Mouse (Mus musculus): ENCODE measurements at regions not wholly inside any gene's neighbourhood (a gene's known extent, or its start where the extent isn't known, plus 50 kb on each side); places are given as distances from the start of the nearest gene placed in this dataset.
A peak's percentile ranks its signal among the peaks of the same experiment; 100 is the strongest.

DNA sequence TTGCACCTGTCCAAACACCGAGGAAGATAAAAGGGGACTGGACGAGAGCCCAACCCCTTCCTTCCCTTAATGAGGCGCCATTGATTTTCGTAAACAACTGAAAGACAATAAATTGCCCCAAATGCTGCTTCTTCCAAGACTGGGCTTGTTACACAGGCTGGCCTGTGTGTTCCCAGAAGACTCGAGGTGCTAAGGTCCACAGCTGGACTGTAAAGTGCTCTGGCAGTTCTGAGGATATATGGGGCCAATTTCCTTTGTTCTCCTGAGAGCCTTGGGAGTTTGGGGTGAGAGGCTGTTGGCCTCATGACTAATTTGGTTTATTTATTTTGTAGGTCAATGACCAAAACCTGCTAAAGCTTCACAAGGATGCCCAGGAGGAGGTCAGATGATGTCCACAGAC lies 377.3 kb upstream of the Prickle1 start:
- no peak for DNase-seq (ENCODE audit: low spot score in 2 of 2)

DNA sequence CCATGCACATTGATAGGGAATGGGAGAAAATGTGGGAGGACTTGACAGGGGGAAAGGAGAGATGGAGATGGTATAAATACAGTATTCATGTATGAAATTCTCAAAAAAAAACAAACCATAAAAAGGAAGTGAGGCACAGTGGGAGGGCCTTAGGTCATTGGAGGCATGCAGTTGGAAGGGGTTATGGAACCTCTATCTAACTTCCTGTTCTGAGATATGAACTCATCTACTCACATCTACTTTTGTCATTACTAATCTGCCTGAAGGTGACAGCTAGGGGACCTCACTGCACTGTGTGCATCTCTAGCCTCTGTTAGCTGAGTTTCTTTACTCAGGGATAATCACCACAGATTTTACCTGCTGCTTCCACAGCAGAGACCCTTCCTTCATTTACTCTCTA lies 366.3 kb upstream of the Prickle1 start:
- no peak for DNase-seq (ENCODE audit: low spot score in 2 of 2)

- DNase-seq (ENCODE audit: low spot score in 2 of 2): no peak
Observed at GRCm38 (mm10) chr15:93959931-93960330, 364.2 kb upstream of the Prickle1 start.

DNA sequence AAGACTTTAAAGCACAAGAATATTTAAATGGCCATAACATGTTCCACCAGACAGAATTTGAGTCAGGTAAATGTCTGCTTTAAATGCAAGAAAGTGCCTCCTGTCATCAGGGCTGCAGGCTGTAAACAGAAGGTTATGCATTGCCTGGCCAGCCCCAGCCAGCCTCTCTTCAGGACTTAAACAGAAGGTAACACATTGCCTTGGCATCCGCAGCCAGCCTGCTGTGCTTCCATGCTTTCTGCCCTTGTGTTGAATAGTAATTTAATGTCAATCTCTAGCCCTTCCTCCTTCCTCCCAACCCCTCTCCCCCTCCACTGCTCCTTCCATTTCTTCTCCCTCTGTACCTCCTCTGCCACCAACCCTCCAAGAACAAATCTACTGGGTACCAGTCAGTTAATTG lies 362.4 kb upstream of the Prickle1 start:
- DNase-seq (ENCODE audit: low spot score in 2 of 2): no peak

DNA sequence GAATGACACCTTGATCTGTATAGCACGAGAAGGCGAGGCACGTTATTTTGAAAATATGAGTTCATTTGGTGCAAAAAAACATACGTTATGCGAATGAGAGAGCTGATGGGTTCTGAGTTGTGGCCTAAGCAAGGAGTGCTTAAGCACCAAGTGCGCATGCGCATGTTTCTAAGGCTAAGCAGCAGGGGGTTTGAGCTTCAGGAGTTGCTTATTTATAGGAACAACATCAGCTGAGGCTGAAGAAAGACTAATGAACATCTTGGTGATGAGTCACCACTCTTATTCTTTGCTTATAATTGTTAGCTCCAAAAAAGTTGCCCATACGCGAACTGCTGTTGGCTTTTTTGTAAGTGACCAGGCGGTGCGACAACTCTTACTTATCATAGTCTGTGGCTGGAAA lies 361.1 kb upstream of the Prickle1 start:
- DNase-seq (ENCODE audit: low spot score in 2 of 2): peak in 1 of 2 experiments; percentile 14

GRCm38 (mm10) chr15:93953548-93953947 lies 357.9 kb upstream of the Prickle1 start:
- DNase-seq (ENCODE audit: low spot score in 2 of 2): no peak

DNA sequence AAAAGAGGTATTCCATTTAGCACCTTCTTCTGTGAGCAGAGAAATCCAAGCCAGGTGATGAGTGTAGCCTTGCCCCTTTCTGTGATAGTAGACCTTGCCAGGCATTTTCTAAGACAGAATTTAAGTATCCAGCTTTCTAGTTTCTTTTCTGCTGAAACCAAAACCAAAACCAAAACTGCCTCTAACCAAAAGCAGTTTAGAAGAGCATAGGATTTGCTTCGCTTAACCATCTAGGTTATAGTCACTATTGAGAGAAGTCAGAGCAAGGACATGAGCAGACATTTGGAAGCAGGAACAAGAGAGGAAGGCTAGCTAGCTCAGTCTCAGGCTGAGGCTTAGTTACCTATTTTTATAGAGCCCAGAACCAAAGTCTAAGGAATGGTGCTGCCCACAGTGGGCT lies 354.8 kb upstream of the Prickle1 start:
- no peak for DNase-seq (ENCODE audit: low spot score in 2 of 2)

- DNase-seq (ENCODE audit: low spot score in 2 of 2): no peak
Observed at GRCm38 (mm10) chr15:93948902-93949301, 353.2 kb upstream of the Prickle1 start.

DNA sequence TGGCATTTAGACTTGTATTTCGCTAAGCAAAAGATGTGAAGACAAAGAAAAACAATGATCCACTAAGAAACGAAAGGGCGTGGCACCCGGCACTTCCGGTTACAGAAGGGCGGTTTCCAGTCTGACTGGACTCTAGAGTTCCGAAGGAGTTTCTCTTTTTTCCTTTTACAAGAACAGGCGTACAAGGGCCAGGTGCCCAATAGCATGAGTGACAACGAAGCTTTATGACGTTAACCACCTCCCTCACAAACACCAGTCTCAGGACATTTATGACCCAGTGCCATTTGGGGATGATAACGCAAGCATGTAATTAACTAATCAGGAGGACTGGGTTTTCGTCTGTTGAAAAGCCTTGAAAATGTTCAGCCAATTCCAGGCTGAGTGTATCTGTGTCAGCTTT lies 347.9 kb upstream of the Prickle1 start:
- DNase-seq (ENCODE audit: low spot score in 2 of 2): no peak

DNA sequence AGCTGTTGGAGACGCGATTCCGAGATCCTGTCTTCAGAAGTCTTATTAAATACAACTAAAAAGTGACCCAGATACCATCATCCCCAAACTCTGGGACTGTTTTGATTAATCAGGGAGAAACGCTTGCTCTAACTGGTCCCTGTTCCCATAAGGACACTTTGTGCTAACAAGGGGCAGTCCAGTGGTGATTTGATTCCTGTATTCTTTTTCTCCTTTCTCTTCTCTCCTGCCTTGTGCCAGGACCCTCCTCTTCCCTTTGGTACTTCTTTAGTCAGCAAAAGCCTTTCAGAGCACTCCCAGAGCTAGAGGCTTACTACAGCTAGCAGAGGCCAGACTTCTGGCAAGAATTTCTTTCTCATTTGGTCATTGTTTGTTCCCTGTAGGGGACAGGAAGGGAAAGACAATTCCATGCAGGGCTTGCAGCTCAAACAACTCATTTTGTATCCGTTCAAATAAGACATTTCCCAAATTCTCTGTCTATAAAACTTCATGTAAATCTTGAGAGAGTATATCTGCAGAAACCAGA lies 337.3 kb upstream of the Prickle1 start:
- no peak for DNase-seq (ENCODE audit: low spot score in 2 of 2)

GRCm38 (mm10) chr15:93926842-93927241 lies 331.2 kb upstream of the Prickle1 start:
- no peak for DNase-seq (ENCODE audit: low spot score in 2 of 2)

- no peak for DNase-seq (ENCODE audit: low spot score in 2 of 2)
Observed at GRCm38 (mm10) chr15:93926262-93926661, 330.6 kb upstream of the Prickle1 start.

GRCm38 (mm10) chr15:93921457-93922234 lies 326.0 kb upstream of the Prickle1 start:
- DNase-seq (ENCODE audit: low spot score in 2 of 2): no peak

DNA sequence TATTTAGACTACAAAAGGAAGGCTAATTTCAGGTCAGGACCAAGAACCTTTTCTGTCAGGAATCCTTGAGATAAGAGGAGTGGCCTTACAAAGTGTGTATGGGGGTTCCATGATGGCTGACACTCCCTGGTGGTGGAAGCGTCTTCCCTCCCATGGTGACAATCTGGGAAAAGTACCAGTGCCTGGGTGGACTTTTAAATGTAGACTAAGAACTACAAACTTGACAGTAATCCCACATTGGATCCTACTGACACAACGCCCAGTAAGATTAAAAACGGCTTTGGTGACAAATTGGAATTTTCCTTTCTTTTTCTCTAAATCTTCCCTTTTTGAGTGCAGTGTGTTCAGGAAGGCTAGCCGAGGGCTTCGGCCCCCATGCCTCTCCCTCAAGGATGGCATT lies 325.3 kb upstream of the Prickle1 start:
- peak; percentile 8 to 34 for DNase-seq (ENCODE audit: low spot score in 2 of 2)

- no peak for DNase-seq (ENCODE audit: low spot score in 2 of 2)
Observed at GRCm38 (mm10) chr15:93919577-93919976, 323.9 kb upstream of the Prickle1 start.

- DNase-seq (ENCODE audit: low spot score in 2 of 2): no peak
Observed at GRCm38 (mm10) chr15:93916856-93917255, 321.2 kb upstream of the Prickle1 start.

- peak; percentile 16 to 35 for DNase-seq (ENCODE audit: low spot score in 2 of 2)
Observed at GRCm38 (mm10) chr15:93913462-93913861, 317.8 kb upstream of the Prickle1 start.

GRCm38 (mm10) chr15:93913041-93913440 lies 317.4 kb upstream of the Prickle1 start:
- DNase-seq (ENCODE audit: low spot score in 2 of 2): no peak

GRCm38 (mm10) chr15:93910981-93911431 lies 315.3 kb upstream of the Prickle1 start:
- no peak for DNase-seq (ENCODE audit: low spot score in 2 of 2)

DNA sequence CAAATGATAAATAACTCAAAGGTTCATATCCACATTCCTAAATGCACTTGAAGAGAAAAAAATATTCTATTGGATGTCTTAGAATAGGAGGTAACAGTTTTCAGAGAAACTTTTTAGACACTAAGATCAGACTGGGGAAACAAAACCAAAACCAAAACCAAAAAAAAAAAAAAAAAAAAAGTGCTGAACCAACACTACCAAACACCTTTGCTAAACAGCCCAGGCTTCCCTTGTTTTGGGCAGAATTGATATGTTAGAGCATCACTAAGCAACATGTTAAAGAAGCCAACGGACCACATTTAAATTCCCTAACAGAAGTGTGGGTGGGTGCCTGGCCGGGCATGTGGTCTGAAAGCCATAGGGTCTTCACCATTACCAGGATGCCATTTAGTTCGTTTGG lies 314.5 kb upstream of the Prickle1 start:
- no peak for DNase-seq (ENCODE audit: low spot score in 2 of 2)

- no peak for DNase-seq (ENCODE audit: low spot score in 2 of 2)
Observed at GRCm38 (mm10) chr15:93903671-93904603, 308.2 kb upstream of the Prickle1 start.

GRCm38 (mm10) chr15:93882826-93883225 lies 287.1 kb upstream of the Prickle1 start:
- no peak for DNase-seq (ENCODE audit: low spot score in 2 of 2)

Measured in frontal cortex, postnatal 36 days (tissue).